Mouse (Mus musculus) A20 (cell line): ENCODE data around the gene Ankrd55.
A peak's percentile ranks its signal among the peaks of the same experiment; 100 is the strongest.

Experiments
- DNase-seq: peaks from one replicate; pipeline ENCODE4 v3.0.0-alpha.2; 2011; ENCODE audit warnings: low read depth, low spot score

Gene Ankrd55

DNA sequence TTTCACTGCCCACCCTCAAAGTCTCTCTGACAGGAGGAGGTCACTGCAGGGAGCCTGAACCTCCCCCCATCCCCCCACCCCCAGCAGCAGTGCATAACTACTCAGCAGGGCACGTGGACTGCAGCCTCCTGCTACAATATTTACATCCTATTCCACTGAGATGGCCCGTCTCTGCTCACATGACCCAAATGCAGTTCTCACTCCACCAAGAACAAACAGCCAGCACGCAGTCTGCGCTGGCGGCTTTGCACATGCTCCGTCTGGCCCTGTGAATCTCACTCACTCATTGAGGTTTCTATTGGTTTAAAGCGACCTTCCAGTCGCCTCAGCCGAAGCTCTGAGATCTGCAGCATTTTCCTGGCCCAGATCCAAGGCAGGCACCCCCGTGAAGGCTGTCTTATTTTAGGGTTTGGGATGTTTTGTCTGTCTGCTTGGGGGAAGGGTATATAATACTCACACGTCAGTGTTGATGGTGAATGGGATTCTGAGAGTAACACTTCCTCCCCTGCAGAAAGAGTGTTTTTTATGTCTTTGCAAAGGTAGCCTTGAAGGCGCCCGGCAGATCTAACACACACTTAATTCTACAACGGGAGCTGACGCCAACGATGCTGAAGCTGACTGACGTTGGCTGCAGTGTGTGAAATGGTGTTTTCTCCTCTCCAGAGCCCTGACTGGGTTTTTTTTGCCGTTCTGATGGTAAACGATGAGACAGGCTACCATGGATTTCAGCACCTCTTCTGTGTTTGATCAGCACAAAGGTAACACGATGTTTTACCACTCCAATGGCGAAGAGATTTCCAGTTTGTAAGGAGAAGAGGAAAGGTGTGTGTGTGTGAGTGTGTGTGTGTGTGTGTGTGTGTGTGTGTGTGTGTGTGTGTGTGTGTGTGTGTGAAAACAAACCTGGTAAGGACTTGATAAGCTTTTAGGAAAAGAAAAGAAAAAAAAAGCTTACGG, at the start of gene Ankrd55:
Gene Ankrd55 (plus strand): TSS at position 227 of the 954 bp plus-strand sequence.
- DNase-seq: peak; percentile 93

DNA sequence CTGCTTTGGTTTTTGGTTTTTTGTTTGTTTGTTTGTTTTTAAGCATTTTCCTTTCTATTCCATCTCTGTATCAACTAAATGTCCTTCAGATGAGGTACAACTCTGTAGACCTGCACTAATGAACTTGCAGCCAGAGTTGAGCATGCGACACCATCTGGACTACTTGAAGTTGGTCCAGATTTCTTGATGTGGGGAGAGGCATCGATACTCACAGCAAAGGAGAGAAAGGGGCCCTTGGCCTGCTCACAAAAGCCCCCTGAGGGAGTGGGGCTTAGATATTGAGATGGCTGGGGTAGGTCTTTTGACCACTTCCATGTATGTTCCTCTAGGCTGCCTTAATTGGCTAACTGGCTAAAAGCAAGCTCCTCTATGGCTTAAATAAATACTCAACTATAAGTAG, 49.0 kb upstream of the Ankrd55 start:
- no peak for DNase-seq

DNA sequence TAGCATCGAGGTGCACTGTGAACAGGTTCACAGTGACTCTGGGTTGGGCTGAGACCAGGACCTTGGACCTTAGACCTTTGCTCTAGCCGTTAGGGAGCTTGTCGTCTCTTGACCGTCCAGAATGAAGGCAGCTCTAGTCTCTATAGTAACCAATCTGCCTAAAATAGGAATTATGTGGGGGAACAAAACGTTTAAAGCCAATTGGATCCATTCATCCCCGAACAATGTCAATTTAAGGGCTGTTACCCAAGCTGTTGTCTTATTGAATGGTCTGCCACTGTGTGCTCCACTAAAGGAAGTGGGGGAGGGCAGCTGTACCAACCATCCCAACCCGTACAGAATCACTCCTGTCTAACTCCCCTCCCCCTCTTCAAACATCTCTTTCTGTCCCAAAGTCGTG, 46.8 kb upstream of the Ankrd55 start:
- no peak for DNase-seq

DNA sequence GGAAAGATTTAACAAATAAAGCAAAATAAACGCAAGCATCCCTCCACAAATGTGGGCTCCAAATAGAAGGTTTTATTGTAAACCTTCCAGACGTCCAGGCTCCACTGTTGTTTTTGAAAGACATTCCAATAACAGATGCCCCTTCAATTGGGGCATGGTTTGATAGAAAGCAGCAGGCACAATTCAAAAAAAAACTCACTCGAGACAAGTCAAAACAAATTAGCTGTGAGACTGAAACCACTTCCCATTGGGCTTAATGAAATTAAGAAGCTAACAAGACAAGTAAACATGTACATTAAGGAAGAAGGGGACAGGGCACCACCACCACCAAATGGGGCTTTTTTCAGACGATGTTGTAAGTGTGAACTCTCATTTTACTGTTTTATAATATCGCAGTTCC, 43.1 kb upstream of the Ankrd55 start:
- no peak for DNase-seq

DNA sequence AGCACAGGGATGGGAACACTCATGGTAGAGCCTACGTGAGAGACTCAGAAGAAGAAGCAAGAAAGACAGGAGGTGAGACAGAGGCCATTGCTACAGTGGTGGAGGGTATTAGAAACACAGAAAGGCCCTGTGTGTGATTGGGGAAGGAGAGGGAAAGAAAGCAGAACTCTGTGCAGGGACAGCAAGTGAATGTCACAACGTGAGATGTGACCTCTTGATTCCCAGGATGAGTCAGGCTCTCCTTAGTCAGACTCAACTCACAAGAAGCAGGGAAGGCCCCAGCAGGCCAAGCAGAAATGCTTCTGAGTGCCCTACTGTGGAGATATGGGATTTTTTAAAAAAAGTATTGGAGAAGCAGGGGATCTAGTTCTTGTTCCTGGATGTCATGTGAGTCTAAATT, 36.8 kb upstream of the Ankrd55 start:
- no peak for DNase-seq

DNA sequence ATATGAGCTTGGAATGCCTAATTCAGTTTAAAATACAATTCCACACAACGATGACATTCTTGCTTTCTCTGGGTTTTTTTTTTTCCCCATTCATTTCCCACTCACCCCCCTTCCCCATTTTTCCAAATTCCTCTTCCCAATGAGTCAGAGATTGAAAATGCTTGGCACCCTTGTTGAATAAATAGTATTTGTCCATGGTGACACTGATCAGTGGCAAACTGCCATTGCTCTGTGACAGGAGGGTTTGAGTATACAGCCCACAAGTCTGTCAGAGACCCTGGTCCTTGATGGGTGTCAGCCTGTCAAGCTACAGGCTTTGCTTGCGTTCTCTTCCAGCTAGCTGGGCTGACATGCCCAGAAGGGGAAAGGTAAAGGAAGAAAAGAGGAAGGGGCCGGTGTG, 36.2 kb upstream of the Ankrd55 start:
- DNase-seq: no peak

DNA sequence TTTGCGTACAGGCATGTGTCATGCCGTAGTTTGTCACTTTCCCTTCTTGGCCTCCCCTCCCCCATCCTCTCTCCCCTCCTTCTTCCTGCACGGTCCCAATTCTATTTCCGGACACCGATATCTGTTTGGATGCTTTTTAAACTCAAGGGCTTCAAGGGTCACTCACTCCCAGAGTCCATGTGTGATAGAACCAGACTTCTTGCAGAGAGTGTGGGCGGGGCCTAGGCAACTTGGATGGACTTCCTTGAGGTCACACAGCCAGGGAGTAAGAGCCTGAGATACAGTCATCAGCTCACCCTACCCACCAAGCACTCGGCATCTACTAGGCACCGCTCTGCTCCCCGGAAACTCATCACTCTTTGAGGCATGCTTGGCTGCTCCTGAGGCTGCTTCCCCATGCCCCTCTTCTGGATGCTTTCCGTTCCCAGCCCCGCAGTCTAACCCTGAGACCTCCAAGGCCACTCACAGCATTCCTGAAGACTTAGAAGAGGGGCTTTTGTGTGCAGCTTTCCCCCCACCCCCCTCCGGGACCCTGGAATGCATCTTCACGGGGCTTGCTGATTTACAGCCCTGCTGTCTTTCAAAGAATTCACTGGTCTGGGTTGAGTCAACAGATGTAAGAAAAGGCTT, 35.1 kb upstream of the Ankrd55 start:
- DNase-seq: no peak

DNA sequence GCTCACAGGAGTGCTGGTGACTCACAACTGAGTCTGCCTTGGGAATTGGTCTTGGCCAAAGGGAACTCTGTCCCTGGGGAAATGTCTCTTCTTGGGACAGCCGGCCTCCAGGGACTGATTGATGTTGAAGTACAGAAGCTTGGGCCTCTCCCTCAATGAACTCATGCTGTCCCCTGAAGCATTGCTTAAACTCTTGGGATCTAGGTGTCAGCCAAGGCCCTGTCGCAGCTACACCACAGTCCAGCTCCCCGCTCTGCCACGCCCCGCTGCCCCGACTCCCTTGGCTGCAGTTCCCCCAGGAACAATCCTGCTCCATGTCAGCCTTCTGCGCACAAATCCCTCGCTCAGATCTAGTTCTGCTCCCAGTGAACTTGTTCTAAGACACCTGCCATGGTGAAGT, 34.1 kb upstream of the Ankrd55 start:
- no peak for DNase-seq

DNA sequence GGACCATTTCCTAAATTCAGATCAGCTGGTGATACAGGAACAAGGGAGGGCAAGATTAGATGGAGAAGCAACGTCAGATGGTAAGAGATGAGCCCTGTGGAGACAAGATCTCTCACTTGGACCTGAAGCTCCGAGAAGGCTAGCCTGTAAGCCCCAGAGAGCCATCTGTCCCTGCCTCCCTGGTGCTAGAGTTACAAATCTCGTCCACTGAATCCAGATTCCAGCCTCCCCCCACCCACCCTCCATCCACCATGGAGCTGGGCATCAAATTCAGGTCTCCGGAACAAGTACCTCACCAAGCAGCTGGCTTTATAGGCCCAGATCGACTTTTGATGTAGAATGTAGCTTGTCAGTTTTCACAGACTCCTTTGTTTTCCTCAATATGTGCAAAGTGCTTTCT, 32.4 kb upstream of the Ankrd55 start:
- DNase-seq: no peak

DNA sequence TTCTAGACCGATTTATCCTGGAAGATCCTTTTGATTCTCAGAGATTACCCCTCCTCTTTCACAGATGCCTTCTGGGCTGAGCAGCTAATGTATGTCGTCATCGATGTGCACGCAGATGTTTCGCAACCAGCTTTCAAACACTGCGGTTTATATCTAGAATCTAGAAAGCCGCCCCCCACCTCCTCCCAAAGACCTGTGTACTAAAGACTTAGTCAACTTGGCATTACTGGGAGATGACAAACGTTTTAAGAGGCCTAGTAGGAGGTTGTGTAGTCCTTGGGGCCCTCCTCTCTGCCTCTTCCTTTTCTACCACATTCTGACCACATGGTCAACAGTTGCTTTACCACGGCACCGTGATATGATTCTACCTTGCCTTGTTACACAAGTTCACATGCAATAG, 29.8 kb upstream of the Ankrd55 start:
- DNase-seq: no peak

DNA sequence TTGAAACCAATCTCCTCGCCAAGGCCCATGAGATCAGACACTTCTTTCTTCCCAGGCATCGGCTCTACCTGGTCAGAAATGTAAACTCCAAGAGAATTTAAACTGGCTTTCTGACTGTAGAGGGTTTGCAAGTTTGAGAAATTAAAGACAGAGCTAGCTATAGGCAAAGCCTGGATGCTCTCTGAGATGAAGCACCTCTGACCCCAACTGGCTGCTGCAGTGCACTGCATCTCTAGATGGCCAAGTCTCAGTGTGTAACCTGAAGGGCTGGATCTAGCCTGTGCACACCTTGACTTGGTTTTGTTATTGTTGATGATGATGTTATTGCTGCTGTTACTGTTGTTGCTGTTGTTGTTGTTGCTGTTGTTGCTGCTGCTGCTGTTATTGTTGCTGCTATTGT, 28.9 kb upstream of the Ankrd55 start:
- DNase-seq: peak; percentile 61

DNA sequence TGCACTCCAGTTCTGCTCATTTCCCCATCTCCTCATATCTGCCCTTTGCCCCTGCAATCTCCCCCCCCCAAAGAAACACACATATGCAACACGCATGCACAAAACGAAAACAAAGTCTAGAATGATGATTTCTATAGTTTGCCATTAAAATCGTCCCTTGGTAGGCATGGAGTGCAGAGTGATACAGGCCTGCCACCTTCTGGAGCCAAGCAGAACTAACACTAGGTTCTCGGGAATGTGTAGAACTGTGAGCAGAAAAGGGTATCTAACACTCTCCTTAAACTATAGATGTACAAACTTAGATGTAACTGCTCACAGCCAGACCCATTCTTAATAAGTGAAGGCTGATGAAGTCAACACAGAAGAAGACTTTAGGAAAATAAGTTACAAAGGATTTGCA, 23.6 kb upstream of the Ankrd55 start:
- peak; percentile 43 for DNase-seq

DNA sequence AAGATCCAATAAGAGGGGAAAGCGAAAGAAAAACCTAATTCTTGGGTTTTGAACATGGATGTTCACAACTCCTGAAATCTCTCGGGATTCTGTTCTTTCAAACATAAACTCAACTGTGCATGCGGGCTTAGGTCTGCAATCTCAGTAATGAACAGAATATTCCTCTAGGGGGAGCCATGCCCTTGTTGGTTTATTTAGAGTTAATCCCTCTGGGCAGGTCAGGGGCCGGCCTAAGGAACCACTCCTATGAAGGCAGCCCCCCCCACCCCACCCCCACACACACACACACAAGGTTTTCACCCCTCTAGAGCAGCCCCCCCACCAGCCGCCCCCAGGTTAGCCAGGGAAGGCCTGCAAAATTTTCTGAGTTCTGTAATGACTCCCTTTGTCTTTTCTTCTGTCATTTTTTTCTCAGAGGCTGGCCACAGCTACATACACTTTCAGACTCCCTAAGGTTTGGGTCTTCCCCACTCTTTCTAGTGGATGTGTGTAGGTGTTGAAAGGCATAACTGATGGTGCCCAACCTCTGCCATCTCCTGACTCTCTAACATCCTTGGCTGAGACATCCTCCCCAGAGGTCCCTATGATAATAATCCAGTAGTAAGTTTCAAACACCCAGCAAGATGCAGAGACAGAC, 16.2 kb upstream of the Ankrd55 start:
- DNase-seq: peak; percentile 77

DNA sequence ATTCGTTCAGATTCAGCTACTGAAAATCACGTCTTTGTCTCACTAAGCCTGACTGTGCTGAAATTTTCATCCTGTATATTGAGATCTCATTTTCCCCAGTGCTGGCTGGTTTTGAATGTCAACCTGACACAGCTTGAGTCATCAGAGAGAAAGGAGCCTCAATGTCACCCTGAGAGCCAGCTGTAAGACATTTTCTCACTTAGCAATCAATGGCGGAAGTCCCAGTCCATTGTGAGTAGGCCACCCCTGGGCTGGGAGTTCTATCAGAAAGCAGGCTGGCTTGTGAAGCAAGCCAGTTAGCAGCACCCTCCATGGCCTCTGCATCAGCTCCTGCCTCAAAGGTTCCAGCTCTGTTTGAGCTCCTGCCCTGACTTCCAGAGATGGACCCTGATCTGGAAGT, 13.6 kb upstream of the Ankrd55 start:
- no peak for DNase-seq

DNA sequence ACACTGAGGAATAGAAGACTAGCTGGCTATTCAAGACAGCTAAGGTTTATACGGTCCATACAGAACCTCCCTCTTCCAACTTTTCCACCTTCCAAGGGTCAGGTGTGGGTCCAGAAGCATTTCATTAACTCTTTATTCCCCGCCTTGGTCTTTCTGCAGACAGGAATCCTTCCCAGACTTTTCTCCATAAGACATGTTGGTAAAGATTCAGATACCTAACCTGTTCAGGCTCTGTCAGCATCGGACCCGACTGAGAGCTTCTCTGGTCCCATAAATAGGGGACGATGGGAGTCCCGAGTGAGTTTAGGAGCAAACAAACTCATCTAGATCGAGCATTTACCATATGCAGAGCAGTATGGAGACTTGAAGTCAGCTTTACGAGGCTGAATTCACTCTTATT, 12.3 kb upstream of the Ankrd55 start:
- DNase-seq: no peak

DNA sequence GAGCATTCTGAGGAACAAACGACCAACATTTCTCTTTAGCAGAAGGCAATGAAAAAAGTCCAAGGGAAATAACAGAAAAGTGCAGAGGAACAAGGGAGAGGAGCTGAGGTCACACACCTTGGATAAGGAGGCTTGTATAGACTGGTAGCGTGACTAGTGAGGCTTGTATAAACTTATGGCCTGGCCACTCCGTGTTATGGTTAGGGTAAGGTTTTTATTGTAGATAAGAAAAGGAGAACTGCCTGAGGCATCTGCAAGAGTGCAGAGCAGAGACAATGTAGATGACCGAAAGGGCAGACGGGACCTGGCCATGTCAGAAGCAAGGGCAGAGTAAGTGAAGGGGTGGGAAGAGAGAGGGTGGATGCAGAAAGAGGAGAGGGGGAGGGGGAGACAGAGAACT, 10.7 kb upstream of the Ankrd55 start:
- no peak for DNase-seq

DNA sequence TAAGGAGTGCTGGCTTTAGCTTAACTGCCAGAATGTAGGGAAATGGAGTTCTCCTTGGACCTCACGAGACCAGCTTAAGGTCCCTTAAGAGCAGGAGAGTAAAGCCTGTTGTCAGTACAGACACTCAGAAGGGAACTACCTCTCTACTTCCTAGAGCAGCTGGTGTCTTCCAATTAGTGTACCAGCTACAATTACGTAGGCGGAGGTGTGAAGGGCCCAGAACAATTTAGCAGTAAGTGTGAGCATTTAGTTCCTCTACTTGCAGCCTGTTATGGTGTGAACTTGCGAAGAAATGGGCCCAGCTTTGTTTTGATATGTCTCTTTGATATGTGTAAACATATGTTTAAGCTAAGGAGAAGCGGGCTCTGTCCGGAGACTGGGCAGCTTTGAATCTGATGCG, 10.0 kb upstream of the Ankrd55 start:
- DNase-seq: no peak

DNA sequence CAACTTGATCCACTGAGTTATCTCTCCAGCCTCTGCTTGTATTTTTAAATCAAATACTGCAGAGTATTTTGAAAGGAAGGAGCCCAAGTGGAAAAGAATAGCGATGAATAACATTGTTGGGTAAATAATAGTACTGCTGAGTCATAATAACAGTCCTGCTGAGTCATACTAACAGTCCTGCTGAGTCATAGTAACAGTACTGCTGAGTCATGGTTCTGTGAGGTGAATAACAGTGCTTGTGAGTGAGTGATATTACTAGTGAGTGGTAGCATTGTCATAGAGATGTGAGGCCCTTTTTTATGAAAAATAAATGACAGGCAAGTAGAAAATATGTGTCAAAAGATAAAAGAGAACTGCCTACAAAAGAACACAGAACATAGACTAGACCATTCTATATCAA, 1.1 kb upstream of the Ankrd55 start:
- DNase-seq: peak; percentile 79

DNA sequence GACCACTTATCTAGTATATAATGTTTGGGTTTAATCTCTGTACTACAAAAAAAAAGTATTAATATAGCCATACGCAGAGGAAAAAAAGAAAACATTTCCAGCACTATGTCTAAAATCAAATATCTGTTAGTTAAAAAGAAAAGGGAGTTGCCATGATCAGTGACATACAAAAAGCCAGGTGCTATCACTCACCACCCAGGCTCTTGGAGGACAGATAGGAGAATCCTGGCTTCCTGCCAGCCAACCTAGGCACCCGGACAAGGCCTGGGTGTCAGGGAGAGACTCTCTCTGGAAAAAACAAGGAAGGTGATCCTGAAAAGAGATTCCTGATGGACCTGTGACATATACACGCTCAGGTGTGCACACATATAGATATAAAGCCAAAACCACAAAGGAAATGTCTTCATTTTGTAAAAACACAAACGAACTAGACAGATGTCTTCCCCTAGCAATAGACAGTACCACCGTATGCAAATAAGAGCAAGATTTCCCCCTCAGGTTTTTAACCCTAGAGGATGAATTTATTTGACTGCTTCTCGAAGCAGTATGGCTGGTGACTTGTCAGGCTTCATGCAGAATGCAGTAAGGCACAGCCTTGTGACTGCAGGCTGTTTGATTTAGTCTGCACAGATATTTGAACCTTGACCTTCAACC, 553 bp upstream of the Ankrd55 start:
- DNase-seq: peak; percentile 87

DNA sequence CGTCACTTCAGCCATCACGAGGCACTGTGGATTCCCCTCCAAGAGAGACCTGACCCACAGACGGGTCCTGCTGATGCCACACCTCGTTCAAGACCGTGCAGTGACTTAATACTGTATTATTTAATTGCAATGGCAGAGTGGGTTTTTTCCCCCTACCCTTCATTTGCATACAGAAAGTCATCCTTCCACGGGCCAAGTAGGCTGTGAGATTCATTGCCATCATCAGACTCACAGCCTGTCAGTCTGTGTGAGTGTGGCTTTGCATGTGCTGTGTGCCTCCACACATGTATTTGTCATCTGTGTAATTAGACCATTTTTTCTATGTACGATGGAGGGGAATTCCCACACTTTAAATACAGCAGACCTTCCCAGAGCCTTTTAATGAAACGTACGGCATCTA, 1.1 kb downstream of the Ankrd55 start:
- peak; percentile 86 for DNase-seq

DNA sequence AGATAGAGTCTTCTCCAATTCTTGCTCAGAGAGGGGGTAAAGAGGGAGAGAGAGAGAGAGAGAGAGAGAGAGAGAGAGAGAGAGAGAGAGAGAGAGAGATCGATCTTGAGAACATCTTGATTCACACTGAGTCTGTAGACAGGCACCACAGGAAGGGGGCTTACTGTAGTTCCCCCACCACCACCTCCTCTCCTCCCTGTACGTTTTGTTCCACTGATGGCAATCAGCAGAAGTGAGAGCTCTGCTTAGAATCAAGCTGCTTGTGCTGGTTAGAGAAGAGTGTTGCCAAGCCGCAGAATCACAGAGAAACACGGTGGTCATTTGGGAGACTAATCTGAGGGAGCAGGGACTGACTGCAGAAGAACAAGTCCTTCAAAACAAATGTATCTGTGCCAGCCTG, 1.7 kb downstream of the Ankrd55 start:
- peak; percentile 50 for DNase-seq

DNA sequence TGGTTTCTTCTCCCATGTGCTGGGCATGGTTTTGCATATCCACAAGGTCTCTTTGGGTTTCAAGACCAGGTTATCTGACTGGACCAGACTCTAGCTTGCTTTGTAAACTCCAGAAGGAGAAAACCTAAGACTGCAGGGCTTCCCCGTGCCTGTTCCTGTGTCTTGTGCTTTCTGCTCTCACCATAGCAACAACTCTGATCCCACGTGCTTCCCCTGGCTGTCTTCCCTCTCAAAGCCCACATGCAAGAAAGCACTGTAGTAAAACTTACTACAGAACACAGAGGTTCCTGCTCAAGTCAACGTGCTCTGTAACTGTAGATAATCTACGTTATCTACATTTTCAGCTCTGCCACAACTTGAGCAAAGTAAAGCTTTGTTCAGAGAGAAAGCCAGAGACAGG, 4.2 kb downstream of the Ankrd55 start:
- no peak for DNase-seq
